Mouse (Mus musculus) embryonic fibroblast, embryonic 13.5 days (primary cell): ENCODE results near the gene Nceh1.

ENCODE experiments used
- CTCF ChIP-seq: IDR thresholded peaks from 2 replicates; pipeline ENCODE4 v1.5.1; 2011; ENCODE audit warnings: mild to moderate bottlenecking, control low read depth, low read length, moderate library complexity, borderline replicate concordance; ENCODE audit not compliant: insufficient read depth
- POLR2A ChIP-seq: IDR thresholded peaks from 2 replicates; pipeline ENCODE4 v1.6.1; 2011; ENCODE audit warnings: low read depth, mild to moderate bottlenecking, control low read depth, low read length, moderate library complexity

GRCm38 (mm10) chr3:27302339-27303022 lies 119.7 kb downstream of the Nceh1 start:
- TF ChIP-seq CTCF, result no peak
- TF ChIP-seq POLR2A, result no peak
